Mouse (Mus musculus): ENCODE results near the gene Satb2.

The Satb2 gene

GRCm38 (mm10) chr1:56978151-56978700, at the start of gene Satb2:
Gene Satb2, minus strand, starts transcription at chr1:56978650.
- DNase-seq (ENCODE audit: low read depth in 1 of 2, low spot score in 2 of 2): no peak

- DNase-seq (ENCODE audit: low read depth in 1 of 2, low spot score in 2 of 2): no peak
Measured at GRCm38 (mm10) chr1:57018941-57019340, 40.5 kb upstream of the Satb2 start.

GRCm38 (mm10) chr1:57013856-57014255, 35.4 kb upstream of the Satb2 start:
- no peak for DNase-seq (ENCODE audit: low read depth in 1 of 2, low spot score in 2 of 2)

- DNase-seq (ENCODE audit: low read depth in 1 of 2, low spot score in 2 of 2): no peak
Measured at GRCm38 (mm10) chr1:57009171-57009570, 30.7 kb upstream of the Satb2 start.

- no peak for DNase-seq (ENCODE audit: low read depth in 1 of 2, low spot score in 2 of 2)
Measured at GRCm38 (mm10) chr1:56995041-56995440, 16.6 kb upstream of the Satb2 start.

- DNase-seq (ENCODE audit: low read depth in 1 of 2, low spot score in 2 of 2): no peak
Measured at GRCm38 (mm10) chr1:56992310-56992709, 13.9 kb upstream of the Satb2 start.

- no peak for DNase-seq (ENCODE audit: low read depth in 1 of 2, low spot score in 2 of 2)
Measured at GRCm38 (mm10) chr1:56991613-56992012, 13.2 kb upstream of the Satb2 start.

- no peak for DNase-seq (ENCODE audit: low read depth in 1 of 2, low spot score in 2 of 2)
Measured at GRCm38 (mm10) chr1:56984483-56984810, 6.0 kb upstream of the Satb2 start.

GRCm38 (mm10) chr1:56983771-56984482, 5.5 kb upstream of the Satb2 start:
- no peak for DNase-seq (ENCODE audit: low read depth in 1 of 2, low spot score in 2 of 2)

GRCm38 (mm10) chr1:56983100-56983590, 4.7 kb upstream of the Satb2 start:
- DNase-seq (ENCODE audit: low read depth in 1 of 2, low spot score in 2 of 2): no peak

GRCm38 (mm10) chr1:56982631-56983030, 4.2 kb upstream of the Satb2 start:
- no peak for DNase-seq (ENCODE audit: low read depth in 1 of 2, low spot score in 2 of 2)

- DNase-seq (ENCODE audit: low read depth in 1 of 2, low spot score in 2 of 2): no peak
Measured at GRCm38 (mm10) chr1:56981947-56982555, 3.6 kb upstream of the Satb2 start.

- no peak for DNase-seq (ENCODE audit: low read depth in 1 of 2, low spot score in 2 of 2)
Measured at GRCm38 (mm10) chr1:56981508-56981907, 3.1 kb upstream of the Satb2 start.

- DNase-seq (ENCODE audit: low read depth in 1 of 2, low spot score in 2 of 2): no peak
Measured at GRCm38 (mm10) chr1:56980631-56981275, 2.3 kb upstream of the Satb2 start.

- DNase-seq (ENCODE audit: low read depth in 1 of 2, low spot score in 2 of 2): no peak
Measured at GRCm38 (mm10) chr1:56979531-56980395, 1.3 kb upstream of the Satb2 start.

GRCm38 (mm10) chr1:56977201-56978100, 999 bp downstream of the Satb2 start:
- no peak for DNase-seq (ENCODE audit: low read depth in 1 of 2, low spot score in 2 of 2)

GRCm38 (mm10) chr1:56976825-56977104, 1.7 kb downstream of the Satb2 start:
- DNase-seq (ENCODE audit: low read depth in 1 of 2, low spot score in 2 of 2): no peak

- DNase-seq (ENCODE audit: low read depth in 1 of 2, low spot score in 2 of 2): no peak
Measured at GRCm38 (mm10) chr1:56976044-56976824, 2.2 kb downstream of the Satb2 start.

- no peak for DNase-seq (ENCODE audit: low read depth in 1 of 2, low spot score in 2 of 2)
Measured at GRCm38 (mm10) chr1:56975546-56975945, 2.9 kb downstream of the Satb2 start.

GRCm38 (mm10) chr1:56974187-56974586, 4.3 kb downstream of the Satb2 start:
- no peak for DNase-seq (ENCODE audit: low read depth in 1 of 2, low spot score in 2 of 2)

All from monocyte, adult 2 months (primary cell).